In the genomic region with DNA sequence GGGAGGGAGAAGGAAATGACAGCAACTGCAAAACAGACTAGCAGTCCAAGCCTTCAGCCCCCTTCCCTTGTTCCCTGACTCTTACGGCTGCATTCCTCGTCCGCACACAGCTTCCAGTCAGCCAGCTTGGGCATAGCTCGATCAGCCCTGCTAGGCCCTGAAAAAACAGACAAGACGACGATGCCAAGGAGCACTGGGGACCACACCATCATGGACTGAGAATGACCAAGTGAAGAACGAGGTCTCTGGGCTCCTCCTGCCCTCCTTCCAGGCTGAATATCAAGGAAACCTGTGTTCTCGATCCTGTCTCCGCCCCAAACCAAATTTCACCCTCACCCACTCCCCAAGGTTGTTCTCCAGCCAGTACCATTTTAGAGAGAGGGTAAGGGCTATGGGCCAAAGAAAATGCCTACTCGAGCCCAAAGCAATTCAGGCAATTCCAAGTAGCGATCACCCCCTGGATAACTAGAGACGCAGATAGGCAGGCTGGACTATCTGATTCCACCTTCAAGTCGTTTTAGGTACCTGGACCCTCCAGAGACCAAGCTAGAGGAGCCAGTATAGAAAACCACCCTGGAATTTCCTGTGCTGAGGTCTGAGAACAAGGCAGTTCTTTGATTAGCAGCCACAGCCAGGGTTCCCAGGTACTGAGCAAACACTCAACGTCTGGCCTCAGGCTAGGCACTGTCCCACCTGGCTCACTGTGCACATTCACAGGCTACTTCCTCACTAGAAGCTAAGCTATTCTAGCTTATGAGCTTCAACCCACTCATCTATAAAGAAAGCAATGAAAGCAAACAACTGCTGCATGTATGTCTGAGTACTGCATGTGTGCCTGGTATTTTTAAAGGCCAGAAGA, we compare ENCODE assay signal across 11 mouse cellular contexts. TPM values are rescaled to one million over a fixed set of nuclear protein-coding genes. Genes with fewer than 3 reads are reported as not detected.
DNase-seq lines count a peak whose midpoint lies in the region; ATAC-seq and TF ChIP-seq lines count a peak whose summit lies in the region.
"Had no signal": no experiment of that assay in that cellular context is flagged by ENCODE, and none has a peak within 500 bp of the region (broad histone marks: within the 10 kb centered on the region; RNA-seq: fewer than 3 reads in every experiment).

Gene Gm21983, minus strand, starts transcription at position 250 of the 859 bp plus-strand sequence.
Gene Mia, minus strand, starts transcription at position 321 of the 859 bp plus-strand sequence.

- no peak within 1 kb of the TSS for H3K4me3 ChIP-seq in intestine, embryonic 15.5 days (replicated peaks)
- no peak within 1 kb of the TSS for H3K4me3 ChIP-seq in intestine, postnatal 0 days (ENCODE audit: low read depth, low read length)
- H3K4me3 ChIP-seq in embryonic facial prominence, embryonic 14.5 days (ENCODE audit: low read depth, low read length) = peak within 1 kb of the TSS; percentile 66
- peak within 1 kb of the TSS; percentile 84 for H3K4me3 ChIP-seq in limb, embryonic 15.5 days
- H3K4me3 ChIP-seq in midbrain, postnatal 0 days (ENCODE audit: low read depth, low read length) = no peak within 1 kb of the TSS

- peak; percentile 62 for DNase-seq in embryonic facial prominence, embryonic 14.5 days (ENCODE audit: low spot score)
- DNase-seq in midbrain, postnatal 0 days (ENCODE audit: low spot score) = peak; percentile 28
- DNase-seq in right cerebral cortex, postnatal 14 days = no peak
- DNase-seq in layer of hippocampus, adult 9-11 months = no peak

- no peak within 1 kb of the TSS; the same call in 1 of the 2 replicates for H3K4me2 ChIP-seq in intestine, embryonic 15.5 days (replicated peaks)
- H3K4me2 ChIP-seq in intestine, postnatal 0 days (replicated peaks; ENCODE audit: low read depth) = no peak within 1 kb of the TSS
- peak within 1 kb of the TSS; percentile 57; the same call in 1 of the 2 replicates for H3K4me2 ChIP-seq in embryonic facial prominence, embryonic 14.5 days (ENCODE audit: low read depth, low read length)
- peak within 1 kb of the TSS; percentile 55 for H3K4me2 ChIP-seq in limb, embryonic 15.5 days
- no peak within 1 kb of the TSS for H3K4me2 ChIP-seq in midbrain, postnatal 0 days (ENCODE audit: low read depth, low read length, poor library complexity, severe bottlenecking)

- peaks cover 14% of the 10 kb centered on the region for H3K36me3 ChIP-seq in intestine, embryonic 15.5 days
- peaks cover 11% of the 10 kb centered on the region for H3K36me3 ChIP-seq in intestine, postnatal 0 days (ENCODE audit: control insufficient read depth, insufficient read depth)
- H3K36me3 ChIP-seq in embryonic facial prominence, embryonic 14.5 days (ENCODE audit: control insufficient read depth, insufficient read depth, low read length) = peaks cover 25% of the 10 kb centered on the region
- peaks cover 21% of the 10 kb centered on the region for H3K36me3 ChIP-seq in limb, embryonic 15.5 days
- H3K36me3 ChIP-seq in midbrain, postnatal 0 days (ENCODE audit: insufficient read depth, low read length) = peaks cover 12% of the 10 kb centered on the region

- WGBS in intestine, embryonic 15.5 days = 68% methylated on average over 14 of the region's 14 CpGs
- WGBS in intestine, postnatal 0 days = 69% methylated on average over 14 of the region's 14 CpGs
- 65% methylated on average over 14 of the region's 14 CpGs for WGBS in embryonic facial prominence, embryonic 14.5 days
- 58% methylated on average over 14 of the region's 14 CpGs for WGBS in limb, embryonic 15.5 days
- 71% methylated on average over 14 of the region's 14 CpGs for WGBS in midbrain, postnatal 0 days

- H3K9me3 ChIP-seq in intestine, embryonic 15.5 days = no peaks in the 10 kb centered on the region
- no peaks in the 10 kb centered on the region for H3K9me3 ChIP-seq in intestine, postnatal 0 days (ENCODE audit: control insufficient read depth)
- no peaks in the 10 kb centered on the region for H3K9me3 ChIP-seq in embryonic facial prominence, embryonic 14.5 days (ENCODE audit: control insufficient read depth, low read length)
- no peaks in the 10 kb centered on the region for H3K9me3 ChIP-seq in limb, embryonic 15.5 days
- no peaks in the 10 kb centered on the region for H3K9me3 ChIP-seq in midbrain, postnatal 0 days (ENCODE audit: low read length)

- TF ChIP-seq CTCF in intestine, postnatal 0 days (IDR thresholded peaks at IDR 0.05; ENCODE audit: low read depth) = no peak
- TF ChIP-seq CTCF in midbrain, postnatal 0 days (IDR thresholded peaks at IDR 0.05) = no peak

- ATAC-seq in intestine, embryonic 15.5 days = no peak
- ATAC-seq in intestine, postnatal 0 days = no peak
- no peak for ATAC-seq in embryonic facial prominence, embryonic 14.5 days (ENCODE audit: low read depth)
- ATAC-seq in limb, embryonic 15.5 days (ENCODE audit: insufficient number of reproducible peaks, low FRiP score, low TSS enrichment, low read depth) = peak; percentile 4; the same call in 1 of the 2 replicates
- no peak for ATAC-seq in midbrain, postnatal 0 days (ENCODE audit: low FRiP score)
- ATAC-seq: Patski had no signal

- peaks cover 13% of the 10 kb centered on the region; the same call in 1 of the 2 replicates for H3K4me1 ChIP-seq in intestine, embryonic 15.5 days (replicated peaks)
- no peaks in the 10 kb centered on the region for H3K4me1 ChIP-seq in intestine, postnatal 0 days (replicated peaks; ENCODE audit: control insufficient read depth, insufficient read depth, low read length)
- no peaks in the 10 kb centered on the region for H3K4me1 ChIP-seq in embryonic facial prominence, embryonic 14.5 days (ENCODE audit: control insufficient read depth, insufficient read depth, low read length)
- peaks cover 16% of the 10 kb centered on the region for H3K4me1 ChIP-seq in limb, embryonic 15.5 days
- no peaks in the 10 kb centered on the region for H3K4me1 ChIP-seq in midbrain, postnatal 0 days (ENCODE audit: insufficient read depth, low read length)

- H3K27ac ChIP-seq in intestine, embryonic 15.5 days = peak within 1 kb of the TSS; percentile 22
- no peak within 1 kb of the TSS for H3K27ac ChIP-seq in intestine, postnatal 0 days (ENCODE audit: low read depth, low read length)
- peak within 1 kb of the TSS; percentile 80 for H3K27ac ChIP-seq in embryonic facial prominence, embryonic 14.5 days (replicated peaks; ENCODE audit: low read depth, low read length)
- H3K27ac ChIP-seq in limb, embryonic 15.5 days = peak within 1 kb of the TSS; percentile 87
- H3K27ac ChIP-seq in midbrain, postnatal 0 days (ENCODE audit: low read depth, low read length) = no peak within 1 kb of the TSS

- peak within 1 kb of the TSS; percentile 26 for H3K9ac ChIP-seq in intestine, embryonic 15.5 days
- no peak within 1 kb of the TSS for H3K9ac ChIP-seq in intestine, postnatal 0 days (ENCODE audit: low read depth, low read length)
- 0 out of 2 replicates have a peak within 1 kb of the TSS, but pooled peaks have one; percentile 17 for H3K9ac ChIP-seq in embryonic facial prominence, embryonic 14.5 days (ENCODE audit: low read depth, low read length)
- peak within 1 kb of the TSS; percentile 14; the same call in 1 of the 2 replicates for H3K9ac ChIP-seq in limb, embryonic 15.5 days
- 0 out of 2 replicates have a peak within 1 kb of the TSS, but pooled peaks have one; percentile 8 for H3K9ac ChIP-seq in midbrain, postnatal 0 days (replicated peaks; ENCODE audit: low read length, poor library complexity, severe bottlenecking)

- no peaks in the 10 kb centered on the region for H3K27me3 ChIP-seq in intestine, embryonic 15.5 days (replicated peaks)
- H3K27me3 ChIP-seq in intestine, postnatal 0 days (replicated peaks; ENCODE audit: control insufficient read depth, insufficient read depth, low read length) = no peaks in the 10 kb centered on the region
- no peaks in the 10 kb centered on the region for H3K27me3 ChIP-seq in embryonic facial prominence, embryonic 14.5 days (replicated peaks; ENCODE audit: control insufficient read depth, insufficient read depth, low read length)
- H3K27me3 ChIP-seq in limb, embryonic 15.5 days = no peaks in the 10 kb centered on the region
- no peaks in the 10 kb centered on the region for H3K27me3 ChIP-seq in midbrain, postnatal 0 days (ENCODE audit: insufficient read depth, low read length)
- H3K27me3 ChIP-seq: Patski had no signal

RNA-seq across cellular contexts. Expression of gene Gm21983, which starts in this region (rescaled TPM):
- polyA plus RNA-seq in intestine, embryonic 15.5 days (2015; fragmentation: Nextera tagmentation; extraction: Ambion mirVana) = not detected in 2 replicates
- polyA plus RNA-seq in intestine, postnatal 0 days (2015; fragmentation: Nextera tagmentation; extraction: Ambion mirVana) = 0.22 TPM in 1 of 2 replicates, not detected in the other
- 0.52 TPM in 1 of 2 replicates, not detected in the other for polyA plus RNA-seq in embryonic facial prominence, embryonic 14.5 days (2014; fragmentation: Nextera tagmentation; extraction: Ambion mirVana)
- 0.90 and 1.2 TPM in 2 replicates for polyA plus RNA-seq in limb, embryonic 15.5 days (2015; fragmentation: Nextera tagmentation; extraction: Ambion mirVana)
- 2.0 TPM in 1 of 2 replicates, not detected in the other for total RNA-seq in midbrain, postnatal 0 days (2014; rRNA removed)
- polyA plus RNA-seq in midbrain, postnatal 0 days (2015; fragmentation: Nextera tagmentation; extraction: Ambion mirVana) = not detected in 2 replicates
- total RNA-seq: left cerebral cortex, postnatal 10 days had no signal
- polyA plus RNA-seq: brain, embryonic 14.5 days; Patski had no signal

RNA-seq across cellular contexts. Expression of gene Mia, which starts in this region (rescaled TPM):
- polyA plus RNA-seq in intestine, embryonic 15.5 days (2015; fragmentation: Nextera tagmentation; extraction: Ambion mirVana) = 6.4 and 9.4 TPM in 2 replicates
- not detected in 2 replicates for polyA plus RNA-seq in intestine, postnatal 0 days (2015; fragmentation: Nextera tagmentation; extraction: Ambion mirVana)
- 102 and 115 TPM in 2 replicates for polyA plus RNA-seq in embryonic facial prominence, embryonic 14.5 days (2014; fragmentation: Nextera tagmentation; extraction: Ambion mirVana)
- polyA plus RNA-seq in limb, embryonic 15.5 days (2015; fragmentation: Nextera tagmentation; extraction: Ambion mirVana) = 127 and 146 TPM in 2 replicates
- total RNA-seq in midbrain, postnatal 0 days (2014; rRNA removed) = 4.3 and 20.6 TPM in 2 replicates
- 17.6 and 20.4 TPM in 2 replicates for polyA plus RNA-seq in midbrain, postnatal 0 days (2015; fragmentation: Nextera tagmentation; extraction: Ambion mirVana)
- total RNA-seq: heart, postnatal 10 days had no signal
- polyA plus RNA-seq: Patski had no signal

Comparison
In these comparisons a context has a peak if more than half of its experiments do, and no peak if none do; other contexts are left out.
1. H3K27ac ChIP-seq: peak in intestine, embryonic 15.5 days (single experiment), embryonic facial prominence, embryonic 14.5 days (single experiment) and limb, embryonic 15.5 days (single experiment); none in intestine, postnatal 0 days (single experiment) and midbrain, postnatal 0 days (single experiment).
2. H3K4me2 ChIP-seq: peak in embryonic facial prominence, embryonic 14.5 days (single experiment) and limb, embryonic 15.5 days (single experiment); none in intestine, embryonic 15.5 days (single experiment), intestine, postnatal 0 days (single experiment) and midbrain, postnatal 0 days (single experiment).
3. H3K4me3 ChIP-seq: peak in embryonic facial prominence, embryonic 14.5 days (single experiment) and limb, embryonic 15.5 days (single experiment); none in intestine, embryonic 15.5 days (single experiment), intestine, postnatal 0 days (single experiment) and midbrain, postnatal 0 days (single experiment).
4. DNase-seq: peak in embryonic facial prominence, embryonic 14.5 days (single experiment) and midbrain, postnatal 0 days (single experiment); none in right cerebral cortex, postnatal 14 days (single experiment) and layer of hippocampus, adult 9-11 months (single experiment).